Mouse (Mus musculus): ENCODE measurements around the gene Gm4353. TPM values are rescaled to one million over a fixed set of nuclear protein-coding genes. Genes with fewer than 3 reads are reported as not detected.

Gene Gm4353
- total RNA-seq, 2 experiments from 2014 or later, result 1.2 TPM; not detected in 1

DNA sequence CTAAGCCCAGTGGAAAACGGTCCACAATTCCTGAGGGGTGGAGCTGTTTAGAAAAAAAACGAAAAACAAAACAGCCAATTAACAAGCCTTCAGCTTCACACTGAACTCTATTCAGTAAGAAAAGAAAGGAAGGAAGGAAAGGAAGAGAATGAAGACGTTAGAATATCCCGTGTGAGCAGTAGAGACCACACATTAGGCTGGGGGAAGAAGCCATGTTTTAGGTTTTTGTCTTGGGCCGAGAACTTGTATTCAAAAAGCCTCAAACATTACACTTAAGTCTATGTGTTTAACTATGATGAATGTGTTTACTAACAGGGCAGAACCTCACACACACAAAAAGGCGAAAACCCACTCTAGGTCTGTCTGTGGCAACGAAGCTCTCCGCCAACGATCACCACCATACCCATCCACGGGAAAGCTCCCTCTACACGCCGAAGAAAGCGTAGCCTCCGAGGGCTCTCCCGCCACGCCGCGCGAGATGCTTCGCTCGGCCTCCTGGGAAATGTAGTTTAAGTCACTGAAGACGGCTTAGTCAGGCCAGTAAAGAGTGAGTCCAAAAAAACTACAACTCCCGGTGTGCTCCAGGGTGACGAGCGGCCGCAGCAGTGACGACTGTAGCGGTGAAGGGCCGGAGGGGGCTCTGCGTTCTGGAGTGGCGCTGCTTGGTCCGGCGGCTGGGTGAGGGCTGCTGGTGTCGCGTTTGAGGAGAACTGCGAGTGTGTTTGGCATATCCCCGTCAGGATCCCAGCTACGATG, 8.5 kb upstream of the Gm4353 start:
- peak; percentile 96 for ATAC-seq (replicated peaks; ENCODE audit: low FRiP score, poor library complexity, severe bottlenecking)

DNA sequence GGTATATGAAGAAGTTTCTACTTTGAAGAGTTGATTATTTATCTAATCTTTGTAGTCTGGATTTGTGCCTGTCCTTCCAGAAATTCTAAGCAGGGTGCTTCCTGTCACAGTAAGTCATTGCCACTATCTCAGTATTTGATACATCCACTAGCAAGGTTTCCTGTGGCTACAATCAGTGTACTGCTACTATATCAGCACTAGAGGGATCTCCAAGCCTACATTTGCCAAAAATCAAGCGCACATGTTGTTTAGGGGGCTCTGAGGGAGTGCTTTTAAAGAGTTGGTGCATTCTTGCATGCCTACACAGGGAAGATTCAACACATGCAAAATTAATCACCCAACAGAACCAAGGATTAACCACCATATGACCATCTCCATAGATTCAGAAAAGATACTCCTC, 23.7 kb downstream of the Gm4353 start:
- no peak for ATAC-seq (replicated peaks; ENCODE audit: low FRiP score, poor library complexity, severe bottlenecking)

DNA sequence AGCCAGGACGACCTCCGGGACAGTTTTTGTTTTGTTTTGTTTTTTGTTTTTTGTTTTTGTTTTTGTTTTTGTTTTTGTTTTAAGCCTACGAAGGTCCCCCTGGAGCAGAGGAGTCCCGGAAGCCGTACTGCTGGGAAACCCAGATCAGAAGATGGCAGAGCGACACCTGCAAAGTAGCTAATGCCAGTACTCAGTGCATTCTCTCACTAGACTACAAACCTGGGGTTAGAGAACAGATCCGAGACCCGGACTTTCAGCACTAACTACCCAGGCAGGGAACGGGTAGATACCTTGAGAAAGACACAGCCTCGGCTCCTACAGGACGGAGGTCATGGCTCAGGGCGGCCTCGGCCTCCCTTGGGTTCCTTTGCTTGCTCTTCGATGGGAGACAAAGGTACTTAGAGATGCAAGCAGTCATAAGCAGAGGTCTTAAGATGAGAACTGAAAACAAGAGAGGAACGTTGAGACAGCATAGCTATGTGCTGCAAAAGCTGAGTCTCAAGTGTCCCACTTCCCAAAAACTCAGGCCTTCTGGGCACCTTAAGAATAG, 43.9 kb downstream of the Gm4353 start:
- ATAC-seq (replicated peaks; ENCODE audit: low FRiP score, poor library complexity, severe bottlenecking), result 0 out of 2 replicates have a peak, but pooled peaks have one; percentile 7

DNA sequence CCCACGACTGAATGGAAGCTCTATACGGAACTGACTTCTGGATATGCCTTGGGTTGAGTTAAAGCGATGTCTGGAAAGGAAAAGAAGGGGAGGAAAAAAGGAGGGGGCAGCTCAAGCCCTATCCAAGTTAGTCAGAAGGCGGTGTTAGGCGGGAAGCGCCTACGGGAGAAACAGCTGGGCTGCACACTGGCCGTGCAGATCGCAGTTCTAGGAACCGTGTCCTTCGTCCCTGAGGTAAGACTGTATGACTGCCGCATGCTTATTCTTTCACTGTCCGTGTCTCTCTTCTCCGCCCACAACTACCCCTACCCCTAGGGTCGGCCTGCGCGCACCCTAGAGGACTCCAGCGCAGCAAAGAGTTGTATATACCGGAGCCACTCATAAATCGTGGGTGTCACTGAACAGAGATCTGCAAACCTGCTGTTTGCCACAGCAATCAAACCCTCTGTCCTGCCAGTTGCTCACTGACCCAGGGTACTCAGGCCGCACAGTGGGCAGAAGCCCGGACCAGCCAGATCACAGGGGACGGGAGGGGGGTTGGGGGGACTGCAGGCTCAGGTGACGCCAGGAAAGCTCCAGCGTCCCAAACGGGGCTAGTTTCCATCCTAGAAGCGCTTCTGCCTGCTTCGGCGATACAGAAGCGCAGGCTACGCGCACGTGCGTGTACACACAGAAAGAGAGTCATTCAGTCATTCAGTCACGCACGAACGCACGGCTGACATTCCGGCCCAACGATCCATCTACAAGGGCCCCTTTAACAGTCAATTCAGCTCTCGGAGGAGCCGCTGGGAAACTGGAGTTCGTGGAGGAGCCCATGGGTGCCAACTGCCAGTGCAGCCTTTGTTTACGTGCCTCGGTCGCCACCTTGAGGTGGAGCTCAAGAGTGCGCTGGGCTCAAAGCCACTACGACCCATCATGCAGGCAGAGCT, 44.6 kb downstream of the Gm4353 start:
- peak; percentile 93 for ATAC-seq (replicated peaks; ENCODE audit: low FRiP score, poor library complexity, severe bottlenecking)

DNA sequence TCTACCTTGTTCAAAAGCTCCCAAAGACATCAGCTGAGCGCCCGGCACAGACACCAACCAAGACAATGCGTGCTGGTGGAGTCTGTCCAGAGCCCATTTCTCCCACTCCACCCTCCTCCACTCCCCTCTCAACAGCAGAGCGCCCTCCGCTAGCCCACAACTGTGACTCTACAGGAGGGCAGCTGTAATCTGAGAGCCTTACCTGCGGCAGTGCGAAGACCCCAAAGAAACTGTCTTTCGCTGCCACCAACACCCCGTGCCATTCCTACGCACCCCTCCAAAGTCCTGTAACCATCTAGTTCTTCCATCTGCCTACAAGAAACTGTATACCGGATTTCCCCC, 45.3 kb downstream of the Gm4353 start, which contains the start of gene 1110004F10Rik:
Gene 1110004F10Rik, plus strand, starts transcription at position 202 of the 342 bp plus-strand sequence.
- no peak for ATAC-seq (replicated peaks; ENCODE audit: low FRiP score, poor library complexity, severe bottlenecking)

DNA sequence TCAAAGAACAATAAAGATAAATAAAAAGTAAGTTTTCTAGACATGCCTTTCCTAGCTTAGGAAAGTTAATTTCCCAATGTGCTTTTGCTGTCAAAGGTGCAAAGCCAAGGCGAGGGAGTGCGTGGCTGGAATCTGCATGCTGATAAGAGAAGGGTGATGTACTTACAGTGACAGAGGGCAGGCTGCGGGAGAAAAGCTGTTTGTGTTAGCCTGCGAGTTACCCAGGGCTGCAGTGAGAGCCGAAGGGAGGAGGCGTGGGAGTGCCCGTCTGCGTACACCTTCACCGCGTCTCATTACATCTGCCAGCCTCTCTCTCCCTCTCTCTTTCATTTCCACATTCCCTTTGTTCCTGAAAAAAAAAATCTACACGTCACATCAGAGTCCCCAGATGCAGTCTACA, 45.9 kb downstream of the Gm4353 start, which contains the start of gene Sox6:
Gene Sox6, minus strand, starts transcription at position 286 of the 400 bp plus-strand sequence.
- ATAC-seq (replicated peaks; ENCODE audit: low FRiP score, poor library complexity, severe bottlenecking), result no peak

DNA sequence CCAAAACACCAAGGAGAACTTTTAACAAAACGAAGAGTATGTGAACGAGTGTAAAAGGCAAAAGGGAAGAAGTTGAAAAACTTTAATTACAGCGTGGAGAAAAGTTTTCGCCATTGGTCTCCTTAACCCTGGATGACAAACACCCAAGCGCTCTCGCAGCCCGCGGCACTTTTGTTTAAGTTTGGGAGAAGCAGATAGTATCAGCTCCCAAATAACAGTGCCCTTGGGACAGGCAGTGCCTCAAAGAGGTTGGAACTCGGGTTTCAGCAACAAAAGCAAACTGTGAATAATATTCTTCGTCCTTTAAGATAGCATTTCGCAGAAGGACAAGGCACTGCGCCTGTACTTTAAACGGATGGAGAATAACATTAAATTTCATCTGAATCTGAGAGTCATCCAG, 46.4 kb downstream of the Gm4353 start:
- ATAC-seq (replicated peaks; ENCODE audit: low FRiP score, poor library complexity, severe bottlenecking), result no peak

DNA sequence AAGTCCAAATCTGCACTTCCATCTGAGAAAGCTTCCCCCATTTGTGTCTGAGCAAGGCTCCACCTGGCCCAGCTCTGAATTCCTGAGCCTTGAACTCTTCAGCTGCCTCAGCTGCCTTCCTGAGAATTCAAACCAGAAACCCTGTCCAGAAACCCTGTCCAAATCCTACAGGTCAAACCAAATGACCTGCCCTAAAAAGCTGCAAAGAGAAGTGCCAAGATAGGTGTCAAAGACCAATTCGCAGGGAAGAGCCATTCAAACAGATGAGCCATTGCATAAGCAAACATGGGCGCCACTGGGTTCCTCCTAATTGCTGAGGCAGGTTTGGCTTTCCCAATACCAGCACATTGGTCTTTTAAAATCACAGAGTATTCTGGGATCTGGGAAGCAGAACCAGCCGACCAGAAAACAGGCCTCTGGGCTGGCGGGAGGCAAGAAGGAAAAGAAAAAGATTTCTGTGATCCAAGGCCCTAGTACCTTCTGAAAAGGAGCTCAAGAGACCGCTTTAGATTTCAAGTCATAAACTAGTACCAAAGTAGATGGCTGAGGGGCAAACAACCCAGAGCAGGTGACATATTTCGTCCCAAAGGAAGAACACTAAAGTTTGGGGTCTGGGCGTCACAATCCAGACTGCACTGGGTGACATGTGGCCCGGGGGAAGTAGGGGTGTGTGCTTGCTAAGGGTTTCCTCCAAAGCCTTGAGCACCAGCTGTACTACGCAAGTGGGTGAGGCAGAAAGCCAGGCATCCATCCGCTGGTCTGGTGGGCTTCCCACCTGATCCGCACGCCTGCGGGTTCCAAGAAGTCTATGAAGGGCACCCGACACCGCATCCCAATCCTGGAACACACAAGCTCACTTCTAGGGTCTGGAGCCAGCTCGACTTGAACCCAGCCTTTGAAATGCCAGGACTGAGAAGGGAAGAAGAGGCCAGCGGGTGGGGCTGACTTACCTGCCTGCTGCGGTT, 47.6 kb downstream of the Gm4353 start:
- ATAC-seq (replicated peaks; ENCODE audit: low FRiP score, poor library complexity, severe bottlenecking), result no peak

DNA sequence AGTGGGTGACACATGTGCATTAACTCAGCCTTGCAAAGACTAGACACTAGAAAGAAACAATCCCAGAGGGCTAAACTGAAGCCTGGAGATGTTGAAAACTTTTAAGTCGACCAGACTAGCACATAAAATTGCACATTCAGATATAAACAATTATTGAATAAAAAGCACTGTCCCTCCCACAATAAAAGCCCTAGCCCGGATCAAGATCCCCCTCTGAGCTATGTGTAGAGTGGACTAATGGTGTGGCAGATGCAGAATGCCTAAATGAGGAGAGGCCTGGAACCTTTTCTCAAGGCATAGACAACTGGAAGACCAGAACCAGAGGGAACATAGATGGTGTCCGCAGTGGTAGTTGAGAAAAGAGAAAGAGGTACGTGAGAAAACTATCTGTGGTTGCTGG, 48.9 kb downstream of the Gm4353 start:
- ATAC-seq (replicated peaks; ENCODE audit: low FRiP score, poor library complexity, severe bottlenecking), result no peak

DNA sequence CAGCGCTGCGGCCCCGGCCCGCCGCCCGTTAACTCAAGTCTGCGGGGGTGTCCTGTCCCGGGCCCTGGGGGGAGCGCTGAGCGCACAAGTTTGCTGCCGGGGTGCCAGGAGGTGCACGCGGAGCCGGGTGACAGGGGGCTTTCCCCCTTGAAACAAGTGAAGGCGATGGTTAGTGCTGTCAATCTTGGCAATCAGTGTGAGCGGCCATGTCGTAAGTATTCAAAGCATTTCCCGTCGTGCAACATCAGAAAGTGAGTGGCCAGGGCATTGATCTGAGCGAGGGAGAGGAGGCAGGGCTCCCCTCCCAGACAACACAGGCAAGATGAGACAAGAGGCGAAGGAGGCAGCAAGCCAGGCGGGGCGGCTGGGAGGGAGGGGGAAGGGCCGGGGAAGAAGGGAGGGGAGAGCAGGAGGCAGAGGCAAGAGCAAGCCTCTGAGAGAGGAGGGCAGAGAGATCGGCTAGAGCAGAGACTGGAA, 50.1 kb downstream of the Gm4353 start:
- ATAC-seq (replicated peaks; ENCODE audit: low FRiP score, poor library complexity, severe bottlenecking), result no peak

DNA sequence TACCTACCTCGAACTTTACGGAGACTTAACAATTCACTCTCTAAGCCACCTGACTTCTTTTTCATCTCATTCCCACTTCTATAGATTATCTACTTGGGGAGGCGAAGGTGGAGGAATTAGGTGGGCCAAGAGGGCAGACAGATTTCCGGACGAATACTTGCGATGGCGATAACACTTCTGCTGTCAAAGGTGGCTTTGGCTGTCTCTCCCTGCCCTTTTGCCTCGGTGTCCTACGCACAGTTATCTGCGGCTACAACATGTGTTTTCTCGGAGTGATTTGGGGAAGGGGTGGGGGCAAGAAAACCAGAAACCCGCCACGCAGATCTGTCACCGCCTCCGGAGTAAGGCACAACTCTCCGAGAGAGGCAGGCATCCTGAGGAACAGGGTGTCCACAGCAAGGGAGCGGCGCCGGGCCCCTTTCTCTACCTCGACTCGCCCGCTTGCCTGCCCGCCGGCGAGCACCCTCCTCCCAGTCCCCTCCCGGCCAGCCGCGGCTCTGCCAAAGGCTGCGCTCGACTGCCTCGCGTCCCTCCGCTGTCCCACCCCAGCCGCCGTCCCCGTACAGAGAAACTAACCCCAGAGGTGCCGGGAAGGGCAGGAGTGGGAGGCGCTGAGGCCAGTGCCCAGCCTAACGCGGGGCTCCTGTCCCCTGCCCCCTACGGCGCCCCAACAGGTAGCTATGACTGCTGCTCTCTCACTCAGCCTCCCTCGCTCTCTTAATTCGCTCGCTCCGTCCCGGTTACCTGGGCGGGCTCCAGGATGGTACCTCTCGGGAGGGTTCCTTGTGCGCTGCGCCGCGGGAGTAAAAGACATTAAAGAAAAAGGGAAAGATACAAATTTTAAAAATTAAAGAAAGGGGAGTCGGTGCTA, 50.8 kb downstream of the Gm4353 start:
- peak; percentile 20; the same call in 1 of the 2 replicates for ATAC-seq (replicated peaks; ENCODE audit: low FRiP score, poor library complexity, severe bottlenecking)

Other genes with a start within 250 kb of the Gm4353 start
- gene Sox6, start 45.8 kb downstream of the Gm4353 start, total RNA-seq (2015; ENCODE audit: low replicate concordance), result 1,078 and 1,095 TPM in 2 replicates
- gene Sox6, start 45.8 kb downstream of the Gm4353 start, total RNA-seq (2017; ENCODE audit: low replicate concordance), result 892 and 1,010 TPM in 2 replicates
- gene 1110004F10Rik, start 45.2 kb downstream of the Gm4353 start, total RNA-seq (2015; ENCODE audit: low replicate concordance), result 50.7 and 81.8 TPM in 2 replicates
- gene 1110004F10Rik, start 45.2 kb downstream of the Gm4353 start, total RNA-seq (2017; ENCODE audit: low replicate concordance), result 46.9 and 76.1 TPM in 2 replicates
- not detected in 2 replicates for gene Plekha7, start 223.7 kb upstream of the Gm4353 start, total RNA-seq (2015; ENCODE audit: low replicate concordance)
- gene Plekha7, start 223.7 kb upstream of the Gm4353 start, total RNA-seq (2017; ENCODE audit: low replicate concordance), result 1.3 TPM in 1 of 2 replicates, not detected in the other
- gene Rps13, start 249.6 kb upstream of the Gm4353 start, total RNA-seq (2015; ENCODE audit: low replicate concordance), result 417 TPM in 2 replicates
- gene Rps13, start 249.6 kb upstream of the Gm4353 start, total RNA-seq (2017; ENCODE audit: low replicate concordance), result 315 and 593 TPM in 2 replicates

Measured in erythroid progenitor cell, adult 5-6 weeks (primary cell).